Comparison of ENCODE assay signal across 12 mouse cellular contexts in the genomic region with DNA sequence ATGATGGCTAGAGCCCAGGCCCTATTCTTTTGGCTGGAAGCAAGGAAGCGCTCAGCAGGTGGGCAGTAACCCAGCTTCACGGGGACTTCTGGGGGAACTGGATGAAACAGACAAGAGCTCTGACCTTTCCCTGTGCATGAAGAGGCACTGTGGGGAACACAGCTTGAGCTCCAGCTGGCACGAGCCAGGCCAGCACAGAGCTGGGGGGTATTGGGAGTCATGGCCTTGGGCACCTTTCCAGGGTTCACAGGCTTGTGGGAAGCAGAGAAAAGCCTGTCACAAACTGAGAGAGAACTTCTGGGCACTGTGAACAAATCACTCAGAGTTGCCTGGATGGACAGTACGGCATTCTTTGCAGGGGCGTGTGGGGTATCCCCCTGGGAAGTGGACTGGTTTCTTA.
DNase-seq lines count a peak whose midpoint lies in the region; ATAC-seq lines count a peak whose summit lies in the region.
"Had no signal": no experiment of that assay in that cellular context is flagged by ENCODE, and none has a peak within 500 bp of the region (broad histone marks: within the 10 kb centered on the region; RNA-seq: fewer than 3 reads in every experiment).

No protein-coding gene starts in this region.

- 57% methylated on average over 5 of the region's 5 CpGs for WGBS in heart, embryonic 11.5 days (ENCODE audit: insufficient replicate concordance)
- 60% methylated on average over 5 of the region's 5 CpGs for WGBS in stomach, embryonic 16.5 days
- WGBS in limb, embryonic 10.5 days = 85% methylated on average over 5 of the region's 5 CpGs

- DNase-seq in heart, postnatal 14 days = peak; percentile 14 to 32
- peak; percentile 76 for DNase-seq in ovary, adult 18-20 months (ENCODE audit: low spot score)
- no peak for DNase-seq in ovary, postnatal 10 days (ENCODE audit: low spot score)
- peak; percentile 50 to 55 for DNase-seq in adrenal gland, postnatal 4 days (ENCODE audit: low spot score in 2 of 2)
- DNase-seq in limb, embryonic 10.5 days (ENCODE audit: low spot score) = no peak

- H3K36me3 ChIP-seq in heart, embryonic 11.5 days (ENCODE audit: control insufficient read depth, insufficient read depth, low read length) = no peaks in the 10 kb centered on the region
- no peaks in the 10 kb centered on the region for H3K36me3 ChIP-seq in stomach, embryonic 16.5 days (ENCODE audit: control insufficient read depth, insufficient read depth, low read length)
- no peaks in the 10 kb centered on the region for H3K36me3 ChIP-seq in limb, embryonic 10.5 days
- H3K36me3 ChIP-seq: embryonic facial prominence, embryonic 12.5 days; hindbrain, embryonic 10.5 days; limb, embryonic 15.5 days had no signal

- H3K27ac ChIP-seq in heart, embryonic 11.5 days (ENCODE audit: low read depth, low read length) = no peak overlapping the region
- H3K27ac ChIP-seq in stomach, embryonic 16.5 days (ENCODE audit: low read length) = no peak overlapping the region
- no peak overlapping the region for H3K27ac ChIP-seq in limb, embryonic 10.5 days
- H3K27ac ChIP-seq: embryonic facial prominence, embryonic 12.5 days; hindbrain, embryonic 10.5 days; limb, embryonic 15.5 days had no signal

- H3K4me2 ChIP-seq in heart, embryonic 11.5 days = no peak overlapping the region
- no peak overlapping the region for H3K4me2 ChIP-seq in stomach, embryonic 16.5 days (ENCODE audit: low read depth, low read length)
- H3K4me2 ChIP-seq: embryonic facial prominence, embryonic 12.5 days; limb, embryonic 15.5 days had no signal

- no peak for ATAC-seq in heart, embryonic 11.5 days (replicated peaks; ENCODE audit: insufficient number of reproducible peaks, low FRiP score, low TSS enrichment)
- peak; percentile 50; the same call in 1 of the 2 replicates for ATAC-seq in stomach, embryonic 16.5 days (ENCODE audit: insufficient read depth, low FRiP score)
- ATAC-seq in erythroblast, adult 5-6 weeks (replicated peaks; ENCODE audit: low FRiP score, poor library complexity, severe bottlenecking) = no peak

- H3K4me3 ChIP-seq in heart, embryonic 11.5 days (ENCODE audit: low read depth, low read length) = no peak overlapping the region
- H3K4me3 ChIP-seq in stomach, embryonic 16.5 days (replicated peaks; ENCODE audit: low read length) = no peak overlapping the region
- H3K4me3 ChIP-seq in limb, embryonic 10.5 days = no peak overlapping the region
- H3K4me3 ChIP-seq: embryonic facial prominence, embryonic 12.5 days; hindbrain, embryonic 10.5 days; limb, embryonic 15.5 days; megakaryocyte, embryonic 14.5 days had no signal

- intact Hi-C loops in heart, postnatal 14 days (cut with DNase I) = no loop called here

- H3K9ac ChIP-seq in heart, embryonic 11.5 days (ENCODE audit: low read depth, low read length) = no peak overlapping the region
- H3K9ac ChIP-seq in stomach, embryonic 16.5 days (ENCODE audit: low read length) = no peak overlapping the region
- H3K9ac ChIP-seq: embryonic facial prominence, embryonic 12.5 days; limb, embryonic 15.5 days had no signal

- no peaks in the 10 kb centered on the region for H3K4me1 ChIP-seq in heart, embryonic 11.5 days (ENCODE audit: control insufficient read depth, insufficient read depth, low read length)
- no peaks in the 10 kb centered on the region for H3K4me1 ChIP-seq in stomach, embryonic 16.5 days (ENCODE audit: control insufficient read depth, insufficient read depth, low read length)
- H3K4me1 ChIP-seq in limb, embryonic 10.5 days = no peaks in the 10 kb centered on the region
- H3K4me1 ChIP-seq: embryonic facial prominence, embryonic 12.5 days; hindbrain, embryonic 10.5 days; megakaryocyte, embryonic 14.5 days had no signal

- no peaks in the 10 kb centered on the region for H3K27me3 ChIP-seq in heart, embryonic 11.5 days (ENCODE audit: control insufficient read depth, insufficient read depth, low read length)
- H3K27me3 ChIP-seq in stomach, embryonic 16.5 days (ENCODE audit: control insufficient read depth, insufficient read depth, low read length) = no peaks in the 10 kb centered on the region
- H3K27me3 ChIP-seq in limb, embryonic 10.5 days (ENCODE audit: low read depth, poor library complexity, severe bottlenecking) = no peaks in the 10 kb centered on the region
- H3K27me3 ChIP-seq: embryonic facial prominence, embryonic 12.5 days; limb, embryonic 15.5 days; megakaryocyte, embryonic 14.5 days had no signal

- no peaks in the 10 kb centered on the region for H3K9me3 ChIP-seq in heart, embryonic 11.5 days (replicated peaks; ENCODE audit: control insufficient read depth, low read length)
- H3K9me3 ChIP-seq in stomach, embryonic 16.5 days (replicated peaks; ENCODE audit: control insufficient read depth, low read length) = no peaks in the 10 kb centered on the region
- no peaks in the 10 kb centered on the region for H3K9me3 ChIP-seq in limb, embryonic 10.5 days (replicated peaks)
- H3K9me3 ChIP-seq: embryonic facial prominence, embryonic 12.5 days; hindbrain, embryonic 10.5 days; limb, embryonic 15.5 days; megakaryocyte, embryonic 14.5 days had no signal

Comparison
In these comparisons a context has a peak if more than half of its experiments do, and no peak if none do; other contexts are left out.
1. DNase-seq: peak in heart, postnatal 14 days (2 of 2), ovary, adult 18-20 months (single experiment) and adrenal gland, postnatal 4 days (2 of 2); none in ovary, postnatal 10 days (single experiment) and limb, embryonic 10.5 days (single experiment).